Mouse (Mus musculus): ENCODE measurements at regions not wholly inside any gene's neighbourhood (a gene's known extent, or its start where the extent isn't known, plus 50 kb on each side); places are given as distances from the start of the nearest gene placed in this dataset.

- WGBS = 57% methylated on average over 3 of the region's 3 CpGs
- H3K4me3 ChIP-seq (ENCODE audit: control insufficient read depth in 1 of 2, insufficient read depth in 1 of 2, low read depth in 1 of 2, low read length in 2 of 2) = no peak overlapping the region
- H3K27me3 ChIP-seq (ENCODE audit: control insufficient read depth, insufficient read depth, low read length) = no peaks in the 10 kb centered on the region
- no peak overlapping the region for H3K27ac ChIP-seq (replicated peaks in 1 of 2; ENCODE audit: control insufficient read depth in 1 of 2, insufficient read depth in 1 of 2, low read depth in 2 of 2, low read length in 2 of 2)
- H3K36me3 ChIP-seq (ENCODE audit: control insufficient read depth, insufficient read depth, low read length) = no peaks in the 10 kb centered on the region
- H3K4me1 ChIP-seq (ENCODE audit: control insufficient read depth in 2 of 2, insufficient read depth in 2 of 2, low read length in 2 of 2) = peaks cover 0 to 7% of the 10 kb centered on the region in 2 experiments; a peak in 2 of 4 replicates
- H3K9ac ChIP-seq (ENCODE audit: low read length) = no peak overlapping the region
- ATAC-seq (ENCODE audit: insufficient number of reproducible peaks, insufficient read depth, low FRiP score, low read depth) = no peak
- no peak overlapping the region for H3K4me2 ChIP-seq (ENCODE audit: low read length)
- no peaks in the 10 kb centered on the region for H3K9me3 ChIP-seq (ENCODE audit: control insufficient read depth, low read length)
These were observed 282.5 kb downstream of the Rps24 start for GRCm38 (mm10) chr14:24769451-24769850.

DNA sequence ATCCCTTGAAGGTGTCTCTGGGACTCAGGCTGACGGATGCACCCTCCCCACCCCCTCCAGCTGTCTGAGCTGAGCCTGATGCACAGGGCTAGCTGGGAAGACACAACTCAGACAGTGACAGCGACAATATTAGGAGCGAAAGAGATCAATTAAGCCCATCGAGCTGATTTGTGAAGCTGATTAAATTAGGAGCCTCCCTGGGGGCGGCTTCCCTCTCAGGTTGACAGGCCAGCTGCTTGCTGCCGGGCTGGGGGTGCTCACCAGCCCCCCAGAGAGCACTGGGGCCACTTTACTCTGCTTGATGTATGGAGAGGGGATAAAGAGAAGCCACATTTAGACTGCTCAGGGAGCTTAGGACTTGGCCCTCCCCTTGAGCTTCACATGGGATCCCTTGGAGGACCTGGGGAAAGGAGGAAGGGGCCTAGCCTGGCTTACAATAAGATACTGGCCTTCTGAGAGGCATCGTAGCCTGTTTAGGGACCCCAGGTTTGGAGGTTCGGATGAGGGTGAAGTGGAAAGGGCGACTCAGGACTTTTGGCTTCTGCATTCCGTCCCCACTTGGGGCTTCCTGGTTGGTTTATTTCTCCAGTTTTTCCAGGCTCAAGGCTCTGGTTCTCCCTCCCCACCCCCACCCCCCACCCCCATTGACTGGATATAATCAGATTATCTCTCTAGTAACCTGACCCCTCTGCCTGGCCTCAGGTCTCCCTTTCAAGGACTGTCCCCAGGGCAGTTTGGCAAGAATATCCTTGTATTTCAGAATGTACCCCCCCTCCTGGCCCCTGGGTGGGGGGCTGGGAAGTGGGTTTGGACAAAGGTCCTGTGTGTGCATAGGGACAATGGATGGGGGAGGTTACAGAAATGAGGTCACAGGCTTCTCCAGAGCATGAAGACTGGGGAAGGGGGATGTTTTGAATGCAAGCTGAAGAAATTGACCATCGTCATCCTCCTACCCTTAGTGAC, 283.4 kb downstream of the Rps24 start:
- no peaks in the 10 kb centered on the region for H3K9me3 ChIP-seq (ENCODE audit: control insufficient read depth, low read length)
- no peak for ATAC-seq (ENCODE audit: insufficient number of reproducible peaks, insufficient read depth, low FRiP score, low read depth)
- H3K4me2 ChIP-seq (ENCODE audit: low read length) = no peak overlapping the region
- WGBS = 40% methylated on average over 11 of the region's 11 CpGs
- no peaks in the 10 kb centered on the region for H3K27me3 ChIP-seq (ENCODE audit: control insufficient read depth, insufficient read depth, low read length)
- H3K4me1 ChIP-seq (ENCODE audit: control insufficient read depth in 2 of 2, insufficient read depth in 2 of 2, low read length in 2 of 2) = peaks cover 0 to 7% of the 10 kb centered on the region in 2 experiments; a peak in 2 of 4 replicates
- no peak overlapping the region for H3K9ac ChIP-seq (ENCODE audit: low read length)
- H3K36me3 ChIP-seq (ENCODE audit: control insufficient read depth, insufficient read depth, low read length) = no peaks in the 10 kb centered on the region
- H3K4me3 ChIP-seq (ENCODE audit: control insufficient read depth in 1 of 2, insufficient read depth in 1 of 2, low read depth in 1 of 2, low read length in 2 of 2) = no peak overlapping the region
- H3K27ac ChIP-seq (replicated peaks in 1 of 2; ENCODE audit: control insufficient read depth in 1 of 2, insufficient read depth in 1 of 2, low read depth in 2 of 2, low read length in 2 of 2) = no peak overlapping the region

GRCm38 (mm10) chr14:24771663-24772062, 284.7 kb downstream of the Rps24 start:
- WGBS = 76% methylated on average over 1 of the region's 1 CpGs
- Histone ChIP-seq H3K4me3 (ENCODE audit: control insufficient read depth in 1 of 2, insufficient read depth in 1 of 2, low read depth in 1 of 2, low read length in 2 of 2) (no peak overlapping the region), H3K4me2 (ENCODE audit: low read length) (no peak overlapping the region), H3K36me3 (ENCODE audit: control insufficient read depth, insufficient read depth, low read length) (no peaks in the 10 kb centered on the region), H3K27ac (replicated peaks in 1 of 2; ENCODE audit: control insufficient read depth in 1 of 2, insufficient read depth in 1 of 2, low read depth in 2 of 2, low read length in 2 of 2) (no peak overlapping the region), H3K27me3 (ENCODE audit: control insufficient read depth, insufficient read depth, low read length) (no peaks in the 10 kb centered on the region), H3K9ac (ENCODE audit: low read length) (no peak overlapping the region), H3K9me3 (ENCODE audit: control insufficient read depth, low read length) (no peaks in the 10 kb centered on the region), H3K4me1 (ENCODE audit: control insufficient read depth in 2 of 2, insufficient read depth in 2 of 2, low read length in 2 of 2) (peaks cover 0 to 7% of the 10 kb centered on the region in 2 experiments; a peak in 2 of 4 replicates)
- ATAC-seq (ENCODE audit: insufficient number of reproducible peaks, insufficient read depth, low FRiP score, low read depth) = no peak

- no peak overlapping the region for H3K9ac ChIP-seq (ENCODE audit: low read length)
- H3K27me3 ChIP-seq (ENCODE audit: control insufficient read depth, insufficient read depth, low read length) = no peaks in the 10 kb centered on the region
- no peak overlapping the region for H3K27ac ChIP-seq (replicated peaks in 1 of 2; ENCODE audit: control insufficient read depth in 1 of 2, insufficient read depth in 1 of 2, low read depth in 2 of 2, low read length in 2 of 2)
- peaks cover 0 to 7% of the 10 kb centered on the region in 2 experiments; a peak in 2 of 4 replicates for H3K4me1 ChIP-seq (ENCODE audit: control insufficient read depth in 2 of 2, insufficient read depth in 2 of 2, low read length in 2 of 2)
- no peak for ATAC-seq (ENCODE audit: insufficient number of reproducible peaks, insufficient read depth, low FRiP score, low read depth)
- H3K4me2 ChIP-seq (ENCODE audit: low read length) = no peak overlapping the region
- no peak overlapping the region for H3K4me3 ChIP-seq (ENCODE audit: control insufficient read depth in 1 of 2, insufficient read depth in 1 of 2, low read depth in 1 of 2, low read length in 2 of 2)
- H3K36me3 ChIP-seq (ENCODE audit: control insufficient read depth, insufficient read depth, low read length) = no peaks in the 10 kb centered on the region
- WGBS = 68% methylated on average over 4 of the region's 4 CpGs
- H3K9me3 ChIP-seq (ENCODE audit: control insufficient read depth, low read length) = no peaks in the 10 kb centered on the region
These were observed 285.2 kb downstream of the Rps24 start for GRCm38 (mm10) chr14:24772129-24772528.

DNA sequence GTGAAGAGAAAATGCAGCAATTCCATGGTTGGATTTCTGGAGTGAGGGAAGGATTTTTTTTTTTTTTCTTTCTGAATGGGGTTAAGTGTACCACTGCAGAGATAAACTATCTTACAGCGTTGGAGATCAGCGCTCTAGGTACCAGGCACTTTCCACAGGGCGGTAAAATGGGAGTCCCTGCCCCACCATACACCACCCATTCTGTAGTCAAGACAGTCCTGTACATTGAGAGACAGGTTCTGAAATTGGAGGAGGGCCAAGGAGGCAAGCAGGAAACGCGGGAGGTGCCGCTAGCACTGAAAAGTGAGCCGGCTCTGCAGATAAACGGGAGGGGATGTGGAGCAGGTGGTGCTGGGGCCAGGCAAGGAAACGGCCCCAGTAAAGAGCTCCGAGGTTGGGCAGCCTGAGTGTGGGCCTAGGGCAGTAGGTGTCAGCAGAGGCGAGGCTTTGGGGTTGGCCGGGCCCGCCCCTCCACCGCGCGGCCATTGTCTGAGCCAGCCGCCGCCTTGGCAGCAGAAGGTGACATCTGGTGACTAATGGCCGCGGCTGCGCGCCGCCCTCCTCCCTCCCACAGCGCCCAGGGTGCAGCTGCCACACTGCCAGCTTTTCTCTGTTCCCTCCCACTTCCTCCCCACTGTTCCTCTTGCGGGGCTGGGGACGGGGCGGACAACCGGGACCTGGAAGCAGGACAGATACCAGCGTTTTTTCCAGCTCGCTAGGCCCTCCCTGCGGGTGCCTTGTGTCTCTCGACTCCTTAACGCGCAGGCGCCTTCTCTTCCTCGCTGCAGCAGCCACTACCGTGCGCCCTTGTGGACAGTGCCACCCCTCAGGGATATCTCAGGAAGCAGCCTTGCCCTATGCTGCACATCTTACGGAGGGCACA, 292.1 kb downstream of the Rps24 start:
- Histone ChIP-seq H3K4me1 (ENCODE audit: control insufficient read depth in 2 of 2, insufficient read depth in 2 of 2, low read length in 2 of 2) (peaks cover 9 to 17% of the 10 kb centered on the region in 2 experiments), H3K4me2 (ENCODE audit: low read length) (peak overlapping the region; percentile 68), H3K9me3 (ENCODE audit: control insufficient read depth, low read length) (no peaks in the 10 kb centered on the region), H3K9ac (ENCODE audit: low read length) (peak overlapping the region; percentile 81), H3K4me3 (ENCODE audit: control insufficient read depth in 1 of 2, insufficient read depth in 1 of 2, low read depth in 1 of 2, low read length in 2 of 2) (peak overlapping the region; percentile 52 to 59), H3K36me3 (ENCODE audit: control insufficient read depth, insufficient read depth, low read length) (no peaks in the 10 kb centered on the region), H3K27ac (replicated peaks in 1 of 2; ENCODE audit: control insufficient read depth in 1 of 2, insufficient read depth in 1 of 2, low read depth in 2 of 2, low read length in 2 of 2) (peak overlapping the region; percentile 95 to 96), H3K27me3 (ENCODE audit: control insufficient read depth, insufficient read depth, low read length) (no peaks in the 10 kb centered on the region)
- ATAC-seq (ENCODE audit: insufficient number of reproducible peaks, insufficient read depth, low FRiP score, low read depth) = peak; percentile 95
- WGBS = 1% methylated on average over 39 of the region's 39 CpGs

DNA sequence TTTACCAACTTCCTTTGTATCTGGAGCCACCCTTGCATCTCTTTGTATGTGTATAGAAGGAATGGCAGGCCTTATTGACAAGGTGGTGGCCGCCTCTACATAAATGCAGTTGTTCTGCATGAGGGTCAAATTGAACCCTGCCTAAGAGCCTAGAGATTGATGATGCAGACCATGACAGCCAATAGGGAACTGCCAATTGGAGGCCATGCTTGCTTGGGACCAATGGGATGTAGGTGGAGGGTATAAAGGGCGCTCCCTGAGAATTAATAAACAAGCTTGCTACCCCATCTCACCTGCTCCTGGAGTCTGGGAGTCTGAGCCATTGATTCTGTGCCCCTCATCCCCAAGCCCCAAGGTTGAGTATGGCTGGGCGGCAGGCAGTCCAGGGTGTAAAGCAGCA, 294.7 kb downstream of the Rps24 start:
- WGBS = 86% methylated on average over 3 of the region's 3 CpGs
- Histone ChIP-seq H3K4me1 (ENCODE audit: control insufficient read depth in 2 of 2, insufficient read depth in 2 of 2, low read length in 2 of 2) (peaks cover 12 to 20% of the 10 kb centered on the region in 2 experiments), H3K9me3 (ENCODE audit: control insufficient read depth, low read length) (no peaks in the 10 kb centered on the region), H3K36me3 (ENCODE audit: control insufficient read depth, insufficient read depth, low read length) (no peaks in the 10 kb centered on the region), H3K4me3 (ENCODE audit: control insufficient read depth in 1 of 2, insufficient read depth in 1 of 2, low read depth in 1 of 2, low read length in 2 of 2) (no peak overlapping the region), H3K9ac (ENCODE audit: low read length) (no peak overlapping the region), H3K4me2 (ENCODE audit: low read length) (no peak overlapping the region), H3K27me3 (ENCODE audit: control insufficient read depth, insufficient read depth, low read length) (no peaks in the 10 kb centered on the region), H3K27ac (replicated peaks in 1 of 2; ENCODE audit: control insufficient read depth in 1 of 2, insufficient read depth in 1 of 2, low read depth in 2 of 2, low read length in 2 of 2) (no peak overlapping the region)
- ATAC-seq (ENCODE audit: insufficient number of reproducible peaks, insufficient read depth, low FRiP score, low read depth) = no peak

GRCm38 (mm10) chr14:24783889-24784288, 297.0 kb downstream of the Rps24 start:
- 72% methylated on average over 6 of the region's 6 CpGs for WGBS
- H3K9me3 ChIP-seq (ENCODE audit: control insufficient read depth, low read length) = no peaks in the 10 kb centered on the region

More at GRCm38 (mm10) chr14:24783889-24784288, 297.0 kb downstream of the Rps24 start:
- ATAC-seq (ENCODE audit: insufficient number of reproducible peaks, insufficient read depth, low FRiP score, low read depth) = no peak
- no peak overlapping the region for H3K9ac ChIP-seq (ENCODE audit: low read length)
- H3K36me3 ChIP-seq (ENCODE audit: control insufficient read depth, insufficient read depth, low read length) = no peaks in the 10 kb centered on the region
- H3K27ac ChIP-seq (replicated peaks in 1 of 2; ENCODE audit: control insufficient read depth in 1 of 2, insufficient read depth in 1 of 2, low read depth in 2 of 2, low read length in 2 of 2) = no peak overlapping the region
- H3K4me2 ChIP-seq (ENCODE audit: low read length) = no peak overlapping the region
- peaks cover 10 to 15% of the 10 kb centered on the region in 2 experiments for H3K4me1 ChIP-seq (ENCODE audit: control insufficient read depth in 2 of 2, insufficient read depth in 2 of 2, low read length in 2 of 2)
- no peak overlapping the region for H3K4me3 ChIP-seq (ENCODE audit: control insufficient read depth in 1 of 2, insufficient read depth in 1 of 2, low read depth in 1 of 2, low read length in 2 of 2)
- H3K27me3 ChIP-seq (ENCODE audit: control insufficient read depth, insufficient read depth, low read length) = no peaks in the 10 kb centered on the region
